Comparison of ENCODE assay signal across 8 mouse cellular contexts in genomic region chr2:119542106-119542505, GRCm38 (mm10). TPM values are rescaled to one million over a fixed set of nuclear protein-coding genes. Genes with fewer than 3 reads are reported as not detected.
A peak's percentile ranks its signal among the peaks of the same experiment; 100 is the strongest.
DNase-seq lines count a peak whose midpoint lies in the region; ATAC-seq and TF ChIP-seq lines count a peak whose summit lies in the region.
"Had no signal": no experiment of that assay in that cellular context is flagged by ENCODE, and none has a peak within 500 bp of the region (broad histone marks: within the 10 kb centered on the region; RNA-seq: fewer than 3 reads in every experiment).

No protein-coding gene starts in this region.

- DNase-seq in liver, adult 2 months (ENCODE audit: extremely low read depth, low read depth, low spot score): peak; percentile 64
- peak; percentile 48 for DNase-seq in ZHBTc4 (ENCODE audit: low read depth, low spot score)
- peak; percentile 26 for DNase-seq in embryo, embryonic 9.5 days (ENCODE audit: extremely low spot score)
- DNase-seq in layer of hippocampus, adult 11-12 months (ENCODE audit: low spot score): peak; percentile 66
- DNase-seq in lung, postnatal 36 days: peak; percentile 90
- peak; percentile 61 to 66 for DNase-seq in spleen, postnatal 36 days (ENCODE audit: low spot score in 2 of 2)

- no peak overlapping the region for H3K4me3 ChIP-seq in liver, adult 2 months (ENCODE audit: insufficient read depth, low read depth, low read length)
- H3K4me3 ChIP-seq in liver, embryonic 12.5 days: no peak overlapping the region
- H3K4me3 ChIP-seq: heart, embryonic 13.5 days had no signal

- no peak for ATAC-seq in liver, embryonic 12.5 days

- WGBS in liver, adult 2 months: 11% methylated on average over 1 of the region's 1 CpGs
- 18% methylated on average over 1 of the region's 1 CpGs for WGBS in liver, embryonic 12.5 days (ENCODE audit: insufficient replicate concordance)

- H3K4me2 ChIP-seq in liver, embryonic 12.5 days: no peak overlapping the region
- H3K4me2 ChIP-seq: heart, embryonic 13.5 days had no signal

- TF ChIP-seq CTCF in liver, adult 2 months (IDR thresholded peaks at IDR 0.05; ENCODE audit: low read depth, low read length): peak; percentile 70

- H3K9me3 ChIP-seq in liver, embryonic 12.5 days (replicated peaks): no peaks in the 10 kb centered on the region
- H3K9me3 ChIP-seq: heart, embryonic 13.5 days had no signal

- no peak overlapping the region for H3K9ac ChIP-seq in liver, adult 2 months (ENCODE audit: low read depth, low read length)
- H3K9ac ChIP-seq in liver, embryonic 12.5 days: no peak overlapping the region
- H3K9ac ChIP-seq: heart, embryonic 13.5 days had no signal

- H3K27ac ChIP-seq in liver, adult 2 months (replicated peaks; ENCODE audit: insufficient read depth, low read depth, low read length): no peak overlapping the region
- no peak overlapping the region for H3K27ac ChIP-seq in liver, embryonic 12.5 days
- H3K27ac ChIP-seq: heart, embryonic 13.5 days had no signal

- H3K79me2 ChIP-seq in liver, adult 2 months (ENCODE audit: control insufficient read depth, insufficient read depth, low read length): no peaks in the 10 kb centered on the region

- no peaks in the 10 kb centered on the region; the same call in none of the 2 replicates for H3K36me3 ChIP-seq in liver, adult 2 months (ENCODE audit: control insufficient read depth, insufficient read depth, low read length)
- H3K36me3 ChIP-seq in liver, embryonic 12.5 days: no peaks in the 10 kb centered on the region
- H3K36me3 ChIP-seq: heart, embryonic 13.5 days had no signal

- H3K4me1 ChIP-seq in liver, adult 2 months (ENCODE audit: control insufficient read depth, insufficient read depth, low read length): no peaks in the 10 kb centered on the region
- peaks cover 10% of the 10 kb centered on the region for H3K4me1 ChIP-seq in liver, embryonic 12.5 days
- H3K4me1 ChIP-seq: heart, embryonic 13.5 days had no signal

- TF ChIP-seq POLR2A in liver, adult 2 months (IDR thresholded peaks at IDR 0.05; ENCODE audit: extremely low read depth, insufficient read depth, low read length): no peak

- H3K27me3 ChIP-seq in liver, adult 2 months (ENCODE audit: control insufficient read depth, insufficient read depth, low read length): no peaks in the 10 kb centered on the region
- no peaks in the 10 kb centered on the region for H3K27me3 ChIP-seq in liver, embryonic 12.5 days (replicated peaks)
- H3K27me3 ChIP-seq: heart, embryonic 13.5 days had no signal

RNA-seq across cellular contexts. Expression of gene Exd1, which starts 5.3 kb away (rescaled TPM):
- total RNA-seq in liver, adult 2 months (2014; rRNA removed): 0.83 and 0.87 TPM in 2 replicates
- 0.66 and 0.87 TPM in 2 replicates for polyA plus RNA-seq in liver, adult 2 months (2012; rRNA removed)
- 0.07 and 0.17 TPM in 2 replicates for polyA plus RNA-seq in liver, embryonic 12.5 days (2016; fragmentation: Nextera tagmentation; extraction: Ambion mirVana)

RNA-seq across cellular contexts. Expression of gene Chp1, which starts 5.4 kb away (rescaled TPM):
- total RNA-seq in liver, adult 2 months (2014; rRNA removed): 165 and 178 TPM in 2 replicates
- polyA plus RNA-seq in liver, adult 2 months (2012; rRNA removed): 176 and 216 TPM in 2 replicates
- 43.4 and 44.1 TPM in 2 replicates for polyA plus RNA-seq in liver, embryonic 12.5 days (2016; fragmentation: Nextera tagmentation; extraction: Ambion mirVana)

Comparison
In these comparisons a context has a peak if more than half of its experiments do, and no peak if none do; other contexts are left out.
1. DNase-seq: peak in every context shown above with its lines; median percentile 90 in lung, postnatal 36 days; 66 in layer of hippocampus, adult 11-12 months; 64 in liver, adult 2 months; 64 in spleen, postnatal 36 days; 48 in ZHBTc4; 26 in embryo, embryonic 9.5 days.